Mouse (Mus musculus): ENCODE results near the gene Ces1f. TPM values are rescaled to one million over a fixed set of nuclear protein-coding genes. Genes with fewer than 3 reads are reported as not detected.

Gene Ces1f
- polyA plus RNA-seq, 1 experiment from 2014 or later: 0.57 TPM

DNA sequence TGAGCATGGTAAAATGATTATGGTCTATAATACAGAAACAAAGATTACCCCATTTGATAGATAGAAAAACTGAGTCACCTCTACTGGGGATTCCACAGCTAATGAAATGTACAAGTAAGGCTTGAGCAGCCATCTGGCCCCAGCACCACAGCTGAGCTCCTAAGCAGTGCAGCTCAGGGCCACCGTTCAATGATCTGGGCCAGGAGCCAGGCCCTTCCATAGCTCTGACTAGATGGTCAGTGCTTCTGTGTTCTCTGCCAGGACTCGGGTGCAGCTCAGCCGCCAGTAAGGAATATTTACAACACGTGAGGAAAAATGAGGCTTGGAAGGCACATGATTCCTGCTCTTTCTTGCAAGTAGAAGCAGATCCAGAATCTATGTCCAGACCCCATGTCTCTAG lies 6.9 kb downstream of the Ces1f start:
- 62% methylated on average over 4 of the region's 4 CpGs for WGBS (ENCODE audit: insufficient replicate concordance)
- Histone ChIP-seq H3K27me3 (ENCODE audit: control insufficient read depth, insufficient read depth, low read depth, low read length) (no peaks in the 10 kb centered on the region), H3K27ac (ENCODE audit: low read length) (no peak overlapping the region), H3K4me1 (ENCODE audit: control insufficient read depth, low read depth, low read length) (no peaks in the 10 kb centered on the region), H3K4me3 (ENCODE audit: low read depth, low read length) (no peak overlapping the region), H3K4me2 (ENCODE audit: low read depth, low read length) (no peak overlapping the region), H3K9me3 (replicated peaks; ENCODE audit: control insufficient read depth, low read length) (no peaks in the 10 kb centered on the region), H3K36me3 (ENCODE audit: control insufficient read depth, insufficient read depth) (no peaks in the 10 kb centered on the region), H3K9ac (ENCODE audit: low read depth, low read length) (no peak overlapping the region)
- no peak for ATAC-seq (ENCODE audit: low read depth)

GRCm38 (mm10) chr8:93261436-93261835 lies 18.1 kb downstream of the Ces1f start:
- H3K4me3 ChIP-seq (ENCODE audit: low read depth, low read length): no peak overlapping the region
- 44% methylated on average over 2 of the region's 2 CpGs for WGBS (ENCODE audit: insufficient replicate concordance)
- H3K4me2 ChIP-seq (ENCODE audit: low read depth, low read length): no peak overlapping the region
- no peaks in the 10 kb centered on the region for H3K27me3 ChIP-seq (ENCODE audit: control insufficient read depth, insufficient read depth, low read depth, low read length)
- H3K9me3 ChIP-seq (replicated peaks; ENCODE audit: control insufficient read depth, low read length): no peaks in the 10 kb centered on the region
- no peak for ATAC-seq (ENCODE audit: low read depth)
- H3K9ac ChIP-seq (ENCODE audit: low read depth, low read length): no peak overlapping the region
- H3K27ac ChIP-seq (ENCODE audit: low read length): no peak overlapping the region
- H3K4me1 ChIP-seq (ENCODE audit: control insufficient read depth, low read depth, low read length): no peaks in the 10 kb centered on the region
- H3K36me3 ChIP-seq (ENCODE audit: control insufficient read depth, insufficient read depth): no peaks in the 10 kb centered on the region

GRCm38 (mm10) chr8:93252400-93252925 lies 27.1 kb downstream of the Ces1f start:
- Histone ChIP-seq H3K4me1 (ENCODE audit: control insufficient read depth, low read depth, low read length) (no peaks in the 10 kb centered on the region), H3K4me3 (ENCODE audit: low read depth, low read length) (no peak overlapping the region), H3K4me2 (ENCODE audit: low read depth, low read length) (no peak overlapping the region), H3K9me3 (replicated peaks; ENCODE audit: control insufficient read depth, low read length) (no peaks in the 10 kb centered on the region), H3K36me3 (ENCODE audit: control insufficient read depth, insufficient read depth) (no peaks in the 10 kb centered on the region), H3K27me3 (ENCODE audit: control insufficient read depth, insufficient read depth, low read depth, low read length) (no peaks in the 10 kb centered on the region), H3K9ac (ENCODE audit: low read depth, low read length) (no peak overlapping the region), H3K27ac (ENCODE audit: low read length) (no peak overlapping the region)
- WGBS (ENCODE audit: insufficient replicate concordance): 66% methylated on average over 1 of the region's 1 CpGs
- peak; percentile 94 for ATAC-seq (ENCODE audit: low read depth)

GRCm38 (mm10) chr8:93246057-93246456 lies 33.5 kb downstream of the Ces1f start:
- H3K36me3 ChIP-seq (ENCODE audit: control insufficient read depth, insufficient read depth): no peaks in the 10 kb centered on the region
- H3K4me1 ChIP-seq (ENCODE audit: control insufficient read depth, low read depth, low read length): no peaks in the 10 kb centered on the region
- no peaks in the 10 kb centered on the region for H3K9me3 ChIP-seq (replicated peaks; ENCODE audit: control insufficient read depth, low read length)
- no peak overlapping the region for H3K9ac ChIP-seq (ENCODE audit: low read depth, low read length)
- no peaks in the 10 kb centered on the region for H3K27me3 ChIP-seq (ENCODE audit: control insufficient read depth, insufficient read depth, low read depth, low read length)
- no peak overlapping the region for H3K4me3 ChIP-seq (ENCODE audit: low read depth, low read length)
- WGBS (ENCODE audit: insufficient replicate concordance): 49% methylated on average over 2 of the region's 2 CpGs
- ATAC-seq (ENCODE audit: low read depth): no peak
- H3K4me2 ChIP-seq (ENCODE audit: low read depth, low read length): no peak overlapping the region
- no peak overlapping the region for H3K27ac ChIP-seq (ENCODE audit: low read length)

DNA sequence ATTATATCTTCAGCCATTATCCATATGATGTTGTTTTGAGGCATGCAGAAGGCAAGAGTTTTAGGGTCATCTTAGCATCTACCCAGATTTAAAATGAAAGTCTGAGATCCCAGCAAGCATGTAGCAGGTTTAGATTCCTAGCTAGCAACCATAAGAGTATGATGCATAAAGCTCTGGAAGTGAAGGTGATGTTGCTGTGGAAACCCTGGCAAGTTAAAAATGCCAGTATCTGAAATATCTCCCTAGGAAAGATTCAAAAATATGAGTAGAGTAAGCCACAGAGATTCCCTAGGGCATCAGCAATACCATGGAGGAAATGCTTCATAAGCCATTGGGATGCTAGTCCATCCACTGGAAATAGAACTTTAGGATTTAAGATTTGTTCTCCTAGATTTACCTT lies 39.7 kb downstream of the Ces1f start:
- no peak overlapping the region for H3K9ac ChIP-seq (ENCODE audit: low read depth, low read length)
- H3K4me2 ChIP-seq (ENCODE audit: low read depth, low read length): no peak overlapping the region
- no peaks in the 10 kb centered on the region for H3K9me3 ChIP-seq (replicated peaks; ENCODE audit: control insufficient read depth, low read length)
- H3K27ac ChIP-seq (ENCODE audit: low read length): no peak overlapping the region
- H3K4me3 ChIP-seq (ENCODE audit: low read depth, low read length): no peak overlapping the region
- no peak for ATAC-seq (ENCODE audit: low read depth)
- H3K27me3 ChIP-seq (ENCODE audit: control insufficient read depth, insufficient read depth, low read depth, low read length): no peaks in the 10 kb centered on the region
- no peaks in the 10 kb centered on the region for H3K4me1 ChIP-seq (ENCODE audit: control insufficient read depth, low read depth, low read length)
- H3K36me3 ChIP-seq (ENCODE audit: control insufficient read depth, insufficient read depth): no peaks in the 10 kb centered on the region

DNA sequence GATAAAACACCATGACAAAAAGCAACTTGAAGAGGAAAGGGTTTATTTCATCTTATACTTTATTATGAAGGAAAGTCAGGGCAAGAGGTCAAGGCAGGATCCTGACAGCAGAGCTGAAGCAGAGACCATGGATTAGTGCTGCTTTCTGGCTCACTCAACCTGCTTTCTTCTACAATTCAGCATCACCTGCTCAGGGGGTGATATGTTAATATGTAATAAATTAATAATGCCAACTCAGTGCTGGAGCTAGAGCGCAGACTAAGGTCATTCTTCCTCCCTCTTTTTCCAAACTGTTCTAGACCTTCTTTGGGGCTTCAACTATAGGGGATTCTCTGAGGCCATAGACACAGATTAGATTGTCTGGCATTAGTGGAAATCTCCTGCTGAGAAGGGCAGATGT lies 43.9 kb downstream of the Ces1f start:
- WGBS (ENCODE audit: insufficient replicate concordance): 60% methylated on average over 1 of the region's 1 CpGs
- no peaks in the 10 kb centered on the region for H3K9me3 ChIP-seq (replicated peaks; ENCODE audit: control insufficient read depth, low read length)
- ATAC-seq (ENCODE audit: low read depth): no peak
- H3K9ac ChIP-seq (ENCODE audit: low read depth, low read length): no peak overlapping the region
- H3K27ac ChIP-seq (ENCODE audit: low read length): no peak overlapping the region
- H3K4me2 ChIP-seq (ENCODE audit: low read depth, low read length): no peak overlapping the region
- H3K4me3 ChIP-seq (ENCODE audit: low read depth, low read length): no peak overlapping the region
- H3K4me1 ChIP-seq (ENCODE audit: control insufficient read depth, low read depth, low read length): no peaks in the 10 kb centered on the region
- H3K27me3 ChIP-seq (ENCODE audit: control insufficient read depth, insufficient read depth, low read depth, low read length): no peaks in the 10 kb centered on the region
- H3K36me3 ChIP-seq (ENCODE audit: control insufficient read depth, insufficient read depth): no peaks in the 10 kb centered on the region

- H3K4me3 ChIP-seq (ENCODE audit: low read depth, low read length): no peak overlapping the region
- no peak overlapping the region for H3K9ac ChIP-seq (ENCODE audit: low read depth, low read length)
- no peaks in the 10 kb centered on the region for H3K9me3 ChIP-seq (replicated peaks; ENCODE audit: control insufficient read depth, low read length)
- no peak for ATAC-seq (ENCODE audit: low read depth)
- 50% methylated on average over 1 of the region's 1 CpGs for WGBS (ENCODE audit: insufficient replicate concordance)
- no peaks in the 10 kb centered on the region for H3K36me3 ChIP-seq (ENCODE audit: control insufficient read depth, insufficient read depth)
- no peak overlapping the region for H3K4me2 ChIP-seq (ENCODE audit: low read depth, low read length)
- no peak overlapping the region for H3K27ac ChIP-seq (ENCODE audit: low read length)
- no peaks in the 10 kb centered on the region for H3K27me3 ChIP-seq (ENCODE audit: control insufficient read depth, insufficient read depth, low read depth, low read length)
- no peaks in the 10 kb centered on the region for H3K4me1 ChIP-seq (ENCODE audit: control insufficient read depth, low read depth, low read length)
These were observed 44.8 kb downstream of the Ces1f start for GRCm38 (mm10) chr8:93234706-93235105.

DNA sequence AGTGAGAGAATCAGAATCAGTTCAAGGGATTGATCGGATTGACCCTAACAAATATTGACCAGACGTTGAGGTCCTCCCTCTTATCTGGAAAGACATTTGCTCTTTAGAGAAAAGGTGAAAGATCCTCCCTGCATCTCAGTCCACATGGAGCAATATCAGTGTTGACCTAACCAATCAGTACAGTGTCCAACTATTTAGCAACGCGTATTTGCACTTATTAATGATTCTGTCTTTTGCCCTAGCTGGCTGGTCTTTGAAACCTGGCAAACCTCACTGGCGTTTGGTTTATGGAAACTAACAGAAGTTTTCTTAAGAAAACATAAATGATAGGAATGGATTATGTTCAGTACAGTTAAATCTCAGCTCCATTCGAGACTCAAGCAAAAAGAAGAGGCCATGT lies 45.5 kb downstream of the Ces1f start:
- Histone ChIP-seq H3K9me3 (replicated peaks; ENCODE audit: control insufficient read depth, low read length) (no peaks in the 10 kb centered on the region), H3K9ac (ENCODE audit: low read depth, low read length) (no peak overlapping the region), H3K4me3 (ENCODE audit: low read depth, low read length) (no peak overlapping the region), H3K27ac (ENCODE audit: low read length) (no peak overlapping the region), H3K4me1 (ENCODE audit: control insufficient read depth, low read depth, low read length) (no peaks in the 10 kb centered on the region), H3K4me2 (ENCODE audit: low read depth, low read length) (0 out of 2 replicates have a peak overlapping the region, but pooled peaks have one; percentile 9), H3K27me3 (ENCODE audit: control insufficient read depth, insufficient read depth, low read depth, low read length) (no peaks in the 10 kb centered on the region), H3K36me3 (ENCODE audit: control insufficient read depth, insufficient read depth) (no peaks in the 10 kb centered on the region)
- WGBS (ENCODE audit: insufficient replicate concordance): 48% methylated on average over 6 of the region's 6 CpGs
- ATAC-seq (ENCODE audit: low read depth): peak; percentile 90

DNA sequence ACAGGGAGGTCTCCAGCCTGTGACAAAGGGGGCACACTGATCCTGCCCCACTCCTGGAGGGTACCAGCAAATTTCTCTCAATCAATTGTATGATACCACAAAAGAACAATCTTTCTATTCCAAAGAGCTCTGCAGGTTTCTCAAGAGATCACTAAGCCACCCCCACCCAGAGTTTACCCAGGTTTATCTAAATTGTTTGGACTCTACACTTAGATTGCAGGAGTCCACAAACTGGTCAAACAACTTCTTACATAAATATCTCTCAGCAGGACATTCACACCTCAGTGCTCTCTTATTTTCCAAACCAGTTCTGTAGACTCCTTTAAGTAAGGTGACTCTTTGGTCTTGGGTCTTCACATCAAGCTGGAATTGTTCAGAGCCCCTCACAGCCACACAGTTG lies 50.1 kb downstream of the Ces1f start, which contains the start of gene Ces1e:
Ces1e (minus strand) TSS at position 174 of the 400 bp plus-strand sequence.
- Histone ChIP-seq H3K27ac (ENCODE audit: low read length) (no peak within 1 kb of the TSS), H3K9me3 (replicated peaks; ENCODE audit: control insufficient read depth, low read length) (no peaks in the 10 kb centered on the region), H3K4me1 (ENCODE audit: control insufficient read depth, low read depth, low read length) (no peaks in the 10 kb centered on the region), H3K4me3 (ENCODE audit: low read depth, low read length) (no peak within 1 kb of the TSS), H3K27me3 (ENCODE audit: control insufficient read depth, insufficient read depth, low read depth, low read length) (no peaks in the 10 kb centered on the region), H3K4me2 (ENCODE audit: low read depth, low read length) (no peak within 1 kb of the TSS), H3K9ac (ENCODE audit: low read depth, low read length) (no peak within 1 kb of the TSS), H3K36me3 (ENCODE audit: control insufficient read depth, insufficient read depth) (no peaks in the 10 kb centered on the region)
- peak; percentile 56; the same call in 1 of the 2 replicates for ATAC-seq (ENCODE audit: low read depth)

Data from liver, embryonic 16.5 days (tissue).